Mouse (Mus musculus): ENCODE measurements at regions not wholly inside any gene's neighbourhood (a gene's known extent, or its start where the extent isn't known, plus 50 kb on each side); places are given as distances from the start of the nearest gene placed in this dataset.
A peak's percentile ranks its signal among the peaks of the same experiment; 100 is the strongest.

DNA sequence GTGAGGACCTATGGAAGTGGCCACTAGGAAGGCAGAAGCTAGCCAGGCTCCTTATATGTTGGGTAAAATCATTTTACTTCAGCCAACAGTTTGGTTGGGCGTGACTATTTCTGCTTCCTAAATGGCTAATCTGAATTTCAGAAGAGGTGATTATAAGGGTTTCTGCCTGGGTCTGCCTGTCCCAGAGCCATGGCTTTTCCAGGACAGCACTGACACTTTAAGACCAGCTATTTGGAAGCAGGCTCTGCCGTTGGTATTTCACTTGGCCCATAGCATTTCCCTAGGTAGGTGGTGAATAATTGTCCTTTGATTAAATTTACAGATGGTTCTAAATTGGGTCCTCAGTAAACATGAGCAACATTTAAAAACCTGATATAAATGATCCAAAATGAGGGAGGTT, 240.3 kb downstream of the Plpp3 start:
- no peak for DNase-seq

DNA sequence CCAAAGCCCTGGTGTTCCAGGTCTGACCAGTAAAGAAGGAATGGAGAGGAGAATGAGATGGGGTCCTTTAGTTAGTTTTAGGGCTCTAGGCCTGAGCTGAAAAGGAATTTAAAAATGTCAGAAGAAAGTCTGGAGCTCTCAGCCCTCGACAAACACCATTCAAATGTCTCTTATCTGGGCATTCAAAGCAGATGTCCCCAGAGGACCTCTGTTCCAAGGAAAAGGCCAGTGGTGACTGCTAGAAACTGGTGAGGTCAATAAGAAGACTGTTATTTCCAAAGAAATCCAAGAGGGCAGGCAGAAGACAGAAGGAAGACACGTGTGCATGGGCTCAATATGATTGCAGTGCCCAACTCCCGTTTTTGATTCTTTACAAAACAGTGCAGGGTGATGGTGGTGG, 244.9 kb downstream of the Plpp3 start:
- no peak for DNase-seq

DNA sequence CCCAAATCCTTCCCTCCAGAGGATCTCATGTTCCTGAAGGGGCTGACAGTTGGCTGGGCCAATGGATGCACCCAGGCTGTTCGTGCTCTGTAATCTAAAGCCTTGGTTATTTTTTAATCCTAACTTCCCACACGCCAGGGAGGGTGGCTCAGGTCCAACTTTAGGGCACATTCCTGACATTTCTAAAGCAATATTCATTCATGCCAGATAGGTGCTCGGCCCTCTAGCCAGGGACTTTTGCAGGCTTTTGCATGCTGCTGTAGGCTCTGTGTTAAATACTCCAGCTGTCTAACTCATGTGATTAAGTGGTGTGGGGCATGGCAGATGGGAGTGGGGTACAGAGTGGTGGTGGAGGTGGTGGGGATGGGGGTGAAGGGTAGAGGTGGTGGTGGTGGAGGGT, 246.0 kb downstream of the Plpp3 start:
- peak; percentile 87 for DNase-seq

DNA sequence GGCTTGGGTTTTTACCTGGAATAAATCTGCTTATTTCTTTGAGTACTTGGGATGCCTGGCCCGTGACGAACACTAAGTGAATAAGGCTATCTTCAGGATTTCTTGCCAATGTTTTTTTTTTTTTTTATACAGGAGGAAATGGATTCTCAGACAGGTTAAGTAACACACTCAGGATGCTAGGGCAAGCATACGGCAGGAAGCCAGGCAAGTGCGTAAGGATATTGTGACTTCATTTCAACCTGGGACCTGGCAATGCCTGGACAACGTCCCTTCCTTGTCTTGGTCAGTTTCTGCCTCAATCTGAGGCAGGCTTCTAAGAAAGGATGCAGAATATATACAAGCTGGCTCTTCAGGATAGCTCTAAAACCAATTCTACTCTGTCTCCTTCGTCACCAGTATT, 246.5 kb downstream of the Plpp3 start:
- peak; percentile 34 for DNase-seq

DNA sequence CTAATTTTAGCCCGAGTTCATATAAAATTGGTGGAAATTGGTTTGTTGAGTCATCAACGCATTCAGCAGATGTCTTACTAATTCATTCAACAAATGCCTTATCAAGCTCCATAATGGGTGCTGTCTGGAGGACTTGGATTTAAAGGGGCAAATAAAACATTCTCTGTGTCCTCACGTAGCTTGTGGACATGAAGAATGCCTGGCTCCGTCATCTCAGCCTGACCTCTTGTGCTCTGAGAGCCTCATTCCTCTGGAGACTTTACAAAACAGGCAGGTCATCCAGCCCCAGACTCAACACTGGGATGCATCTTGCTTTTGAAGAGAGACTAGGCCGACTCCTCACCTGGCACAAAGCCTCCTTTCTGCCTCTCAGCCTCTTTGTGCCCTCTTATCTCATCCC, 248.6 kb downstream of the Plpp3 start:
- no peak for DNase-seq

DNA sequence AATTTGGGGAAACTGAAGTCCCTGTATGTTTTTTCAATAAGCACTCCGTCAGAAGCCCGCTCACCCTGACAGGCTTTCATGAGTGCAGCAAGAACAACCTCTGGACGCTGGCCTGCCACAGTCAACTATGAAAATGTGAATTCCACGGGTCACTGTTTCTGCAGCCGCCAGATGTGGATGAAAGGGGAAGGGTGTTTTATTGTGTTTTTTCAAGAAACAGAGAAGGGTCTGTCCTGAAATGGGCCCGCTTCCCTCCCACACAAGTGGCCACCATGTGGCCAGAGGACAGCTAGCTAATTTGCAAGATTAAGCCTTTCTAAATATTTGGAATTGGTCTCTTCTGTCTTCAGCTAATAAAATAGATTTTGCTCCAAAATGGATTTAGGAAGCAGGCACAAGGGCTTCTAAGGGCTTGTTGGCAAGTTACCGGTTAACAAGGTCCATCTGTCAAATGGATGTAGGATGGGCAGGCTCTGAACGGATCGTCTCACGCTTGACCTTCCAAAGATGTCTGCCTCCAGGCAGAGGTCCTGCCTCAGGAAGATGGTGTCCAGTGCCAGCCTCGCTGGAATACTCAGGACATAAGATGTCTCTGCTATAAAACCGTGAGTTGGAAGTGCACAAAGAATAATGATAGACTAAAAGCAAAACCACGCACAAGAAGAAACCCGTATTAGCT, 249.8 kb downstream of the Plpp3 start:
- DNase-seq, result no peak

DNA sequence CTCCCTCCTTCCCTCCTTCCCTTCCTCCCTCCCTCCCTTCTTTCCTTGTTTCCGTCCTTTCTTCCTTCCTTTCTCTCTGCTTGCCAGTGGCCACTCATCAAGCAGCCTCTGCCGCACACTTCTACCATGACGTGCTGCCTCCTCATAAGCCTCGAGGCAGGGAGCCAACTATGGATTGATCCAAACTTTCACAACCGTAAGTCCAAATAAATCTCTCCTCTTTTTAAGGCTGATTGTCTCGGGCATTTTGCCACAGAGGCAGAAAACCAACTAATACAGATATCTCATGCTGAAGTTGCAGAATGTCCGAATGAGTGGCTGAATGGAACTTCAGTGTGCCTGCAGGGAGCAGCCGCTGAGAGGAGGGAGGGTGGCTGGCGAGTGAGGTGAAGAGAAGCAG, 251.7 kb downstream of the Plpp3 start:
- no peak for DNase-seq

DNA sequence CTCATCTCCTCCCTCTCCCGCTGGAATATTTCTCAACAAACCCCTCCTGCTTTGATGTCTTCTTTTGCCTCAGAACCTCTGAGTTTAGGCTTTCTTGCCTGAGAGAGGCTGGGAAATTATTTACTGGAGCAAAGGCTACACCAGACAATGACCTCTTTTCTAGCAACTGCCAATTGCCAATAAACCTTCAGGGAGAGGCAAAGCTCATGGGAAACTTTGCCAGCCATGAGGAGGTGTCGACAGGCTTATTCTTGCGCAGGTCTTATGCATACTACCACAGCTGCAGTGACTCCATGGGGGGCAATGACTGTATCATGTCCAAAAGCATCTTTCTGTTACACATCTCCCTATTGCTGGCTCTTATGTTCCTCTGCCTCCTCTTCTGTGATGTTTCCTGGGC, 260.0 kb downstream of the Plpp3 start:
- DNase-seq, result no peak

DNA sequence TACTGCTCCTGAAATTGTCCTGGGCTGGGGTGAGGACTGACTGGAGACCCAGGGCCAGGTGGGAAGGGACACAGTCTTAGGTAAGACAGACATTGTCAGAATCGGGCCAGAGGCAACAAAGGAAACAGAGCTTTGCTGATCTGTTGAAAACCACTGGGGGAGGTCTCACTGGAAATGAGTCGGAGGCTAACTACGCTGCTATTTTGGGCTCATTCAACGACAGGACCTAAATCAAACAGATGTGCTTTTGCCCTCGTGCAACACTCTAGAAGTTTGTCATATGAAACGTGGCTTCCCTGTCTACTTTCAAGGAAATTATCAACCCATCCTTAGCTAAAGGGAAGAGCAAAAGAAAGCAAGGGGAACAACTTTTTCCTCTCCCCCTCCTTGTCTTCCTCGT, 265.3 kb downstream of the Plpp3 start:
- no peak for DNase-seq

DNA sequence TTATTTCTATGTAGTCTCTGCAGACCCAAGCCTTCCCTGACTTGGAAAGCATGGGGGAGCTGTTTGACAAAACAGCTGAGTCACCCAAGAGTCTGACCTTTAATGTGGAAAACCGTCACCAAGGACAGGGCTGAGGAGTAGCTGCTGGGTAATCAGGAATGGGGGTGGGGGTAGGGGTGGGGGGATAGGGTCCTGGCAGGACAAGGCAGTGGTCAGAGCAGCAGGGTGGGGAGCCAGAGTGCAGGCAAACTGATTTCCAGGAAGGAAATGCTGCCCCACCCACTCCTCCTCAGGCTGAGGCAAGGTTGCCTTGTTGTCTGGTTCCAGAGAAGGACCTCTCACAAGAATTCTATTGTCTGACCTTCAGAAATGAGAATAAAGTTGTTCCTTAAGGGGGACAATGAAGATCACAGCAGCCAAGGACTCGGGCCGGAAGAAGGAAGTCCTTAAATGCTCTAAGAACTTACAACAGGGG, 266.6 kb downstream of the Plpp3 start:
- peak; percentile 43 for DNase-seq

DNA sequence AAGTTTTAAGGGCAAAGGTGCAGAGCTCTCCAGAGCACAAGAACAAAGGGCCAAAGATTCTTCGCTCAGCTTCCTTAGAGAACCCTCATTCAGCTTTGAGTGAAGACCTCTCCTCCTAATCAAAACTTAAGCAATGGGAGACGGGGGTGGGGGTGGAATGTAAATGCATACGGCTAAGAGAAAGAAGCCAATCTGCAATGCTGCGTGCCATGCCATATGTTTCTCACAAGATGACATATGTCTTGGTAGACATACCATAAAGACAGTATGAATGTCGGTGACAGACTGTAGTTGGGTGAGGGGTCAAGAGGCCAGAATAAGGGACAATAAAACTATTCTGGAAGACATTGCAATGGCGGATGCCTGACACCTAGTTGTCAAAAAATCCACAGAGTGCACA, 267.9 kb downstream of the Plpp3 start:
- DNase-seq, result no peak

DNA sequence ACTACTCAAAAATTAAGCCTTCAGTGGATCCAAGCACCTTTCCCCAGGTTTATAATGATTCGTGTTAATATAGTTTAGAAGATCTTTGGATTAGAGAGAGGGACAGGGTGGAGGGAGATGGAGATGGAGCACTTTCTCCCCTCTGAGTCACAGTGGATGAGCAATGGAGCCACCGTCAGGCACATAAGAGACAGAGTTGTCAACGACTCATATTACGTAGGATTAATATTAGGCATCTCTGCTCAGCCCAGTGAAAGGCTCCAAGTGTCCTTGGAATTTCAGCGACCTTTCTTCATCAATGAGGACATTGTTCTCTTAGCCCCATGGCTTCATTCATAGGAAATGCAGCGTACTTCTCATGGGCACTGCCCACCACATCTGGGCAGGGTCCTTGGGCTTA, 270.4 kb downstream of the Plpp3 start:
- no peak for DNase-seq

DNA sequence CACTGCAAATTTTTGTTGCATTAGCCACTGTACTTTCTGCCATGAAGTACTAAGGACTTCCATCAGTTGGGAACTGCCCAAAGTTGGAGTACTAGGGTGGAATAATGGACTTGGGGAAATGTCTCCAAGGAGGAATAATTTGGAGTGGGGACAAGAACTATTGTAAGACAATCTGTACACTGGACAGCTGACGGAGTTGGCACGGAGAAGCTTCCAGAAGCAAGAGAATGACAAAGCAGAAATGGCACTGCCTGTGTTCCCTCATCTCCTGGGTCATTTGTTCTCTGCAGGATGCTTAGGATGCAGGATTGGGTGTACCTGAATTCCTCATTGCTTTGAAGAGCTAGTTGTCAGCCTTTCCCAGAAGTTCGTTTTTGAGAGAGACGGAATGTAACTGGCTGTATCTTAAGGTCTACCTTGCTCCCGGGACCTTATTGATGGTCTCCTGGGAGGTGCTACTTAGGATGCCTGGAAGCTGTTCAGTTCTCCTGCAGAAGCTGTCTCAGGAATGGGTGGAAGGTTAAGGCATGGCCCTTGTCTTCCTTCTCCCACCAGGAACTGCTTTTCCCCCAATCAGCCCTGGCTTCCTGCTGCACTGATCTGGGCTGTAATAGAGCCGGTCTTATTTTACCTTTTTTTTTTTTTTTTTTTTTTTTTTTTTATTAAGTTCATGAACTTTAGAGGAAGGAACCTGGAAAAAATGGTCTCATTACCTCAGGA, 272.4 kb downstream of the Plpp3 start:
- DNase-seq, result no peak

DNA sequence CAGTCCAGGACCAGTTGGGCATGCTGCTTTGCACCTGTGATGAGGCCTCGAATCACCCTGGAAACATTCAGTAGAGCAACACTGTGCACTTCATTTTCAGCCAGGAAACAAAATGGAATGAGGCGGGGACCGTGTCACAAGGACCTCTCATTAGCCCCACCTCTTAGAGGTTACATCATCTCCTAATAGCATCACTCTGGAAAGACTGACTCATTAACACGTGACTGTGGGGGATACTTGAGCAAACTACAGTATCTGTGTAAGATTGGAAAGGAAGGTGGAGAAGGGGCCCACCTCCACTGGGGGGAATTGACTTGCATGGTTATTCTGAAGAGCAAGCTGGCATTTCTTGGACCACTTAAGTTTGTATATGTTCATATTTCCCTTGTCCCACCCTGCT, 275.3 kb downstream of the Plpp3 start:
- DNase-seq, result no peak

DNA sequence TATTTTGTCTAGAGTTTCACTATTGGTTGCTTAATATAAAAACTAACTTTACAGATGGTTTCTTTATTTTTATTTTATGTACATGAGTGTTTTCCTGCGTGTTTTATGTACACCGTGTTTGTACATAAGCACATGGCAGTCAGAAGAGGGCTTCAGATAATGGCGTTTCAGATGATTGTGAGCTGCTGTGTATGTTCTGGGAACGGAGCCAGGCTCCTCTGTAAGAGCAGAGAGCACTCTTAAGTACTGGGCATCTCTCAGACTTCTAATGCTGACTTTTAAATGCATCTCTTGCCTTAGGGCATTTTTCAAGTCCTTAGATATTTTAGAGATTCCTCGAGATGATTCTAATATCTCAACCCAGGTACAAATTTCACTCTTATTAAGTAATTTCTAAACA, 280.0 kb downstream of the Plpp3 start:
- DNase-seq, result no peak

DNA sequence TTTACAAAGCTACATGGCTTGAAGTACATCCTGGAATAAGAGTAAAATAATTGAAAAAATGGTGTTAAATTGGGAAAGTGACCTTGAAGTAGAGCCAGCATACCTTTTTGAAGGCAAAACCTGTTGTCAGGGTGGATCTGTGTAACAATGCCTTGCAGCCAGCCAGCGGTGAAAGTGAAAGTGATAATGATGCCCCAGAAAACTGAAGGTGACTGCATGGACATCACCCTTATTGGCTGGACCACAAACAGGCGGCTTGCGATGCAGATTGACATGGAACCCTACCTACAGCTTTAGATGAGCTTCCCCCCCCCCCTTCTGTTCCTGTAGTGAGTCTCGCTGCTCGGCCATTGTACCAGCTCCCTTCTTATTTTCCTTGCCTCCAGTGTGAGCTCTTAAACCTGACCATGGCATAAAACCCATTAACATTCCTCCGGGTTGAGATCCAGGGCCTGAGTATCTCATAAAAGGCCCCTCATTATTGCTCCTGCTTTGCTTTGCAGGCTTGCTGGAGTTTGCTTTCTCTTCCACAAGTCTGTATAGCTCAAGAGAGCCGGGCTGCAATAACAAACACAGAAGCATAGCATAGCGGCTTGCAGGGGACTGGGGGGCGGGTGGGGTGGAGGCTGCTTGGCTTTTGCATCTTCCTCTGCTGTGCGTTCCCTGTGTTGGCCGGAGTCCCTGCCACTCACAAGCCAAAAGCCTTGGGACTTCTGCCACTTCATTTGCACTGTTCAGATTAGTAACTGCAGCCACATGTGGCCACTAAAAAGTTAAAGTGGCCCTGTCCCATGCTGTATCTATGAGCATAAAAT, 292.1 kb downstream of the Plpp3 start:
- DNase-seq, result no peak

DNA sequence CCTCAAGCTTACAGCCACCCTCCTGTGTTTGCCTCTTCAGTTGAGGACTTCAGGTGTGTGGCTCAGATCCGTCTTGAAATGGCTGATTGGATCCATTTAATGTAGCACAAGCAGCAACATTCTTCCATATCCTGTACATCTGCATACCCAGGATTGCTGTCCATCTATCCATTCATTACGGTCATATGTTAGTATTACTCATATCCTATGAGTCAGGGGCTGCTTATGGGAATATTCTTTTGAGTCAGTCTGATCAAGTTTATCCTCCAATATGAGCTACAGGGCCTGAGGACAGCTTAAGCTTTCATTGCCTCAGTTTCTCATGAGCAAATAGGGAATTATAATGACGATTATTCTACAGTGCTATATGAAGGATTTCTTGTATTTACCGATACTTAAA, 293.7 kb downstream of the Plpp3 start:
- no peak for DNase-seq

DNA sequence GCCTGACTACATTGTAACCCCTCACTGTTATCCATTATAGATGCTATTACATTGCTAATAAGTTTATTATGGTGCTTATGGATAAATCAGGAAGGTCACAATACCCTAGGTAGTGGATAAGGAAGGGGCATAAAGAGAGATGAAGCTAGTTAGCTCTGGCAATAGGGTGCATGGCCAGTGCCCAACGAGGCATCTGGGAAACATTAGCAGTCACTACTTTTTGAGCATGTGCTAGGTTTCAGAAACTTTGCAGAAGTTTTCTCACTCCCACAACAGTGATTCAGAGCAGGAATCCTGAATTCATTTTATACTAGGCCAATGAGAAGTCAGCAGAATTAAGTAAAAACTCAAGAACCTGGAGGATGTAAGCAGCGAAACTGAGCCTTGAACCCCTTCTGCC, 294.7 kb downstream of the Plpp3 start:
- no peak for DNase-seq

DNA sequence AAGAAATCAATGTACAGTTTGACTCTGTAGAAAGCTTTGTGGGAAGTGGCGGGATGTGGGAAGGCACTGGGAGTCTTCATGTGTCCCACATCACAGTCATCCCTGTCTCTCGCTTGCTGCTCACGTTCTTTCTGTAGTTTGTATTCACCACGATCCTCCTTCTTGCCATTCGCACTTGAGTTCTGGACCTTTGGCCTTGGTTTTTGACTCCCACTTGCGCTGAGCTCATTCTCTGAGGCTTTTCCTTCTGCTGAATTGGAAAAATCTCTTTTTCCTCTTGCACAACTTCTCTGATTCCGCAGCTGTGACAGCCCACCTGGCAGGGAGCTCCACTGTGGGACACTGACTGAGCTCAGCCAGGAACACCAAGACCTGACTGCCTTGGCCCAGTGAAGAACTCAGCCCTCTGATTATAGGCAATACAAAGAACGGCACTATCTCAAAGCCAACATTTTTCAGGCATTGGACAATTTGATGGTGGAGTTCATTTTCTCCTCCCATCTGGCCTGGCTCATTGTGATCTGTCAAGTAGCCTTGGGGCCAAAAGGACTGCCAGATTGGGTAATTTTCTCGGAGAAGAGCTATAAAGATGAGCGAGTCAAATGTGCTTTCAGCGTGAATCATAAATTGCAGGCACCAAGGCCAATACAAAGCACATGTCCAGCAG, 299.9 kb downstream of the Plpp3 start:
- DNase-seq, result no peak

DNA sequence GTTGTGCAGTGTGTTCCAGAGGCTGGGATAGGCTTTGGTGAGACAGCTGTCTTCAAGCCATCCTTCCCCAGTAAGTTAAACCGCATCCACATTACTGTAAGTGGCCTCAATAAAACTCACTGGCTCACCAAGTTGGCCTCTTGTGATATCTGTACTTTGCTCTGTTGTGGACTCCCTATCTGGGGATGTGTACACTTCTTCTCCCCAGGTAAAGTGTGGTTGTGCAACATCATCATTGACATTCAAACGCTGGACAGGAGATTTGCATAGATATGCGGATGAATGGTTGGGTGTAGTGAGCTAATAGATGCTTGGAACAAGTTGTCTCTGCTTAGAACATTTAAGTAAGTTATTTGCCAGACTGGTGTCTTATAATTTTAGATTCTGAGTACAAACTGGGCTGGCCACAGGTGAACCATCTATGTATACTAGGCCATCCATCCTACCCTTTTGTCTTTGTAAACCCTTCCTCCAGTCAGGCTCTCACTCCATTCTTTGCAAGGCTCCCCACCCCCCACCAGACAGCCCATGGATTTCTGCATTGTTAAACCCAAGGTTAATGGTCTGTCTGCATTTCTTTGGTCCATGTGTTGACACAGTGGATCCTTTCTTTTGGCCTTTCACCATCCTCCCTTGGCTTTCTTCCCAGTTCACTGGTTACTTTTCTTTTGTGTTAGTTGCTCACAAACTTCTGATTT, 303.0 kb downstream of the Plpp3 start:
- no peak for DNase-seq

DNA sequence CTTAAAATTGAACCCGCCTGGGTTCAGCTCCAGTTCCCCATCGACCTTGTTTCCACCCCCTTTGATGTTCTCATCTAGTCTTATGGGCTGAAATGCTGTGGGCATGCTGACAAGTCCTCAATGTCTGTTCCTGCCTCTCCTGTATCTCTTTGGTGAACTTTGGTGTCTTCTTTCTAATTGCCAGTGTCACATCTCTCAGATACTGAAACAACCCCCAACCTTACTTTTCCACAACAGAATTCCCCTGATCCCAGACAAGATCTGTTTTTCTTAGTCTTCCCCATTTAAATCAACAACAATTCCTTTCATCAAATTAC, 303.5 kb downstream of the Plpp3 start:
- no peak for DNase-seq

DNA sequence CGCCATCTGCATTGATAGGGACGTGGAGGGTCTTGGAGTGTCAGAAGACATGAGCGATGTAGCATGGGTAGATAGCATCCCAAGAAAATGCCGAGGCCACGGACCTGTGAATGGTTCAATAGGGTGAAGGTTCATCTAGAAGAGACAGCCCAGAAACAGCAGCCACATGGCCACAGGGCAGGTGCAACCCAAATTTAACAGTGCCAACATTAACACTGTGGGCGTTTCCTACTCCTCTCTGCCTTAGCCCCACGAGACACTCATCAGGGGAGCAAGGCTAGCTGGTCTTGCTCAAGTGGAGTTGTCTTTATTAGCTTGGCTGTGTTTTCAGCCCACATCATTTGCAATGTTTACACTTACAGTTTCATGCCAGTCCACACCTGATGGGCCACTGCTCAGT, 310.7 kb downstream of the Plpp3 start:
- no peak for DNase-seq

DNA sequence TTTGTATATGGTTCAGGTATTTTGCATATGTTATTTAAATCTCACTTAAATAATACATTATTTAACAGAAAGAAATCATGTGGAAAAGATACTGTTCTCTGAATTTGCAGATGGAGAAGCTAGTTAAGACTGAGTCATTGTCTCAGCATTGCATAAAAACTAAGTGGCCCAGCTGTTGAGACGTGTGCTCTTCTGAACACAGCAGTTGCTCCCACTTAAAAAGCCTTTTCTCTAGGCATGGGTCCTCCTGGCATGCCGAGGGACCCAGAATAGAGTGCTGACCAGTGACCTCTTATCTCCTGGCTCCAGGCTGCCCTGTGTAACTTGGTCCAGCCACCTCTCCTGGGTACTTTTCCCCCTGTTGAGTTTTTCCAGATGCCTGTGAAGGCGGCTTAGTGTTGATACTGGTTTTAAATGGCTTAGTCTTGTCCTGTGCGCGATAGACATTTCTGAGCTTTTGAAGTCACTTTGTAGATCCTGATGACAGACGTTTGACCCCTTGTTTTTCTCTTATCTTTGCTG, 312.2 kb downstream of the Plpp3 start:
- DNase-seq, result no peak

Measured in kidney, adult 11 months (tissue).